Mouse (Mus musculus) frontal cortex, postnatal 14 days (tissue): ENCODE results near the gene Rab11fip5.

Experiments
- DNase-seq, 2 experiments: peaks; one replicate each; pipeline ENCODE4 v3.0.0; 2022; ENCODE audit warnings: low spot score in 2 of 2

The Rab11fip5 gene

GRCm38 (mm10) chr6:85373066-85373860 is 1.2 kb downstream of the Rab11fip5 start:
- DNase-seq, result no peak

DNA sequence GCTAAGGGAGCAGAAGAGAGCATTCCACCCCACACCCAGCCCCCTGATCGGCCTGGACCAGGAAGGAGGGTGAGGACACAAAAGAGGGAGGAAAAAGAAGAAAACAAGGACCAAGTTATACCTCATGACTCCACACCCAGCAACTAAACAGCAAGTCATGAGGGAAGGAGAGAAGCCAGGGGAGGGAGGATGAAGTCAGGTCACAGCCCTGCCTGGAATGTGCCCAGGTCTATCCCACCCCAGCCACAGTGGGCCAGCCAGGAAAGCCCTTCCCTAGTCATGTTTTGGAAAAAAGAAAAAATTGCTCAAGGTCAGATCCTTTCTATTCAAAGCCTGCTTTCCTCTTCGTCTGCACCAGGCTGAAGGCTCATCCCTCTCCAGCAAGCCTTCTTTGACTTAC is 1.9 kb downstream of the Rab11fip5 start:
- no peak for DNase-seq

DNA sequence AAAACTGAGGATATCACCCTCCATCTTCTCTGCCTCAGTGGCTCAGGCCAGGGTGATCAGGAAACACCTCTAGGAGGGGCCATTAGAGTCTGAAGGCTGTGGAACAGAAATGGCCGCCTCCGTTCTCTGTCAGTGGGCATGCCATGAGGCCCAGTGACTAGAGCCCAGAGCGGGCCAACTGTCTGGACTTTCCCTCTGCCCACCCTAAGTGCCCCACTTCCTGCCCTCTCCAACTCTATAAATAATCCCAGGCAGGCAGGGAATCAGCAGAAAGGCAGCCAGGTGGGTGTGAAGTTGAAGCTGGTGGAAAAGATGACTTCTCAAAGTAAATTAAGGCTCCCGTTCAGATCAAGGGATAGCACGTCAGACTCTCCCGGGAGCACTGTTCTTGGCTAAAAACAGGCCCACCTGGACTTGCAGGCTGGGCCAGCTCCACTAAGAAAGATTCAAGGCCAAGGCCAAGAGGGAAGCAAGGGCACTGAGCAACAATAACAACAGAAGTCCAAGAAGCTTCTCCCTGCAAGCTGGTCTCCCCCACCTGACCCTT is 2.5 kb downstream of the Rab11fip5 start:
- no peak for DNase-seq

DNA sequence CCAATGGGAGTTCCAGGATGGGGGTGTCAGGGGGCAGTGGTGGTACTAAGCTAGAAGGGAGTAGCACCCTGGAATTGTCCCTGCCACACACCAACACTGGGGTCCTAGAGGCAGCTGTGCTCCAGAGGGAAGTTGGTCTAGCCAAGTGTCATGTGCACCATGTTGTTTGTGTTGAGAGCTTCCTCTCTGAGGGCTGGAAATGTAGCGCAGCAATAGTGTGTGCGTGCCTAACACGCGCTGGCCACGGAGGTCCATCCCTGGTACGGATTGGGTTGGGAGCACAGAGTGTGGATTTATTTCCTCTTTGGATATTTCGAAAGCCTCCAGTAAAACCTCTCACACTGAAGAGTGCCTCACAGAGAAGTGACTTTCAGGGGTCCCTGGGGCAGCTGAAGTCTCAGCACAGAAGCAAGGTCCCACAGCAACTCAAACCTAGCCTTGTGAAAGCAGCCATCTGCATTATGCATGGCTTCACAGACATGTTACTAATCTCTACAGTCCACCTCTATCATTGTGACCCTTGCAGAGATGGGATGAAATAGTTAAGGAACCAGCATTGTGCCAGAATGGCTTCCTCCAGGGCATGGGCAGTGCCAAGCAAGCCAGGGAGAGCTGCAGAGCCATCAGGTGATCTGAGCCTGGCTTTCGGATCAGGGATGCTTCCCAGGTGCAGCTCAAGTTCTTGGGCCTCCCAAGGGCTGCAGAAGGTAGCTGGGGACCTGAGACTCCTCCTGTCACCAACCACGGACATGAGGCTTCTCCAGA is 3.6 kb downstream of the Rab11fip5 start:
- DNase-seq, result no peak

- DNase-seq, result no peak
Measured at GRCm38 (mm10) chr6:85370041-85370440, 4.4 kb downstream of the Rab11fip5 start.

DNA sequence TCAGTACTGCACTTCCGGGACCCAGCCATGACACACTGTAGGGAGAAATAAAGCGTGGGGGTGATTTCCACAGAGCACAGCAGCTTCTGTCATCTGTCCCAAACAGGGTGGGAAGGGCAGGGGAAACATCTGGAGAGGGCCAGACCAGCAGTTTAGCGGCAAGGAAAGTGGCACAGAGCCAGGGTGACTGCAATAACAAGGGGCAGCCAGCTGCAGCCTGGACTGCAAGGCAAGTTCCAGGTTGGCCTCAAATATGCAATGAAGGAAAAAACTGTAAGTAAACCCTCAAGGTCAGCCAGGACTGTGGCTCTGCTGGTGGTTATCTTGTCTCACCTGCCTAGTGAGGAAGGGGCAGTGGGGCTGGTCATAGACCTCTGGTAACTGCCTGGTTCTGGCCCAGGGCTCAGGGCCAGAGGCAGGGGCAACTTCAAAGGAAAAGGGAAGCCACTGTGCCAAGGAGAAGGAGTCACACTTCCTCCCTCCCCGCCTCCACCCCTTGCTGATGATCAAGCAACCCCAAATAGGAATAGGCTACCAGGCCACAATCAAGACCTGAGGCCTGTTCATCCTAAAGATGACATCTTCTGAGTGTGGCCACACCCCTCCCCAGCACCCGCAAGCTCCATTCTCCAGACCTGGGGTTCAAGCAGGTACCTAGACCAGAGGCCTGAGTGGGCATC is 5.1 kb downstream of the Rab11fip5 start:
- no peak for DNase-seq

DNA sequence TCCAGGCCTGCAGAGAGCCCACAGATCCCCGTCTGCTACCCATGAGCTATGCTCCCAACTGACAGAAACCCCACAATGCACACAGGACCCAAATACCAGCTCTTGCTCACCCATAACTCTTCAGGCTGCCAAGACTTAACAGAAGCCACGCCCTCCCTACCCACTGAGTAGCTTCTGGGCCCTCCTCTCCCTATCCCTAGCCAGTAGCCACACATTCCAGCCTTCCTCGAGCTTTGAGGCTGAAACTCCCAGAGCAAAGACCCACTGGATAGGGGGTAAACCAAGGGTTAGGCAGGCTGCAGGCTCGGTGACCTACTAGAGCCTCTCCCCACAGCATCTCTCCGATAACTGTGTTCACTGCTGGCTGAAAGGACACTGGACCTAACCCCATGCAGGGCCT is 5.7 kb downstream of the Rab11fip5 start:
- no peak for DNase-seq

DNA sequence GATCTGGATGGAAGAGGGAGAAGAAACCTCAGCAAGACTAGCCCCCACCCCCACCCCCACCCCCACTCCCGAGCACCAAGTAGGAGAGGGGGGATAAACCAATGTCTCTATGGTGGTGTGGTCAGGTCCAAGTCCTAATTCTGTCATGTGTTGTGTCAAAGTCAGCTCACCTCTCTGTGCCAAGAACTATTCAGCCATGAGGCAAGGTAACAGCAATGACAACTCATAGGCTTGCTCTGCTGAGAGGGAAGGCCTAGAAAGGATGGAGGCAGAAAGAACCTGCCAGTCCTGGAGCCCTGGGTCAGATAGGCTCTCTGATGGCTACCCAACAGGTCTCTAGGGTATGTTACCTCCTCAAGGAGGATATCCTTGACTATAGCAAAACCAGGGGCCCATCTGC is 6.3 kb downstream of the Rab11fip5 start:
- no peak for DNase-seq

GRCm38 (mm10) chr6:85366387-85366786 is 8.0 kb downstream of the Rab11fip5 start:
- no peak for DNase-seq

- DNase-seq, result no peak
Measured at GRCm38 (mm10) chr6:85364439-85364838, 10.0 kb downstream of the Rab11fip5 start.

- DNase-seq, result no peak
Measured at GRCm38 (mm10) chr6:85363906-85364260, 10.6 kb downstream of the Rab11fip5 start.

- DNase-seq, result no peak
Measured at GRCm38 (mm10) chr6:85363231-85363905, 11.1 kb downstream of the Rab11fip5 start.

GRCm38 (mm10) chr6:85362610-85363009 is 11.8 kb downstream of the Rab11fip5 start:
- DNase-seq, result no peak

- no peak for DNase-seq
Measured at GRCm38 (mm10) chr6:85360311-85360710, 14.1 kb downstream of the Rab11fip5 start.

GRCm38 (mm10) chr6:85358877-85359276 is 15.6 kb downstream of the Rab11fip5 start:
- DNase-seq, result no peak

- DNase-seq, result no peak
Measured at GRCm38 (mm10) chr6:85356682-85357465, 17.6 kb downstream of the Rab11fip5 start.

- DNase-seq, result no peak
Measured at GRCm38 (mm10) chr6:85355753-85356152, 18.7 kb downstream of the Rab11fip5 start.

GRCm38 (mm10) chr6:85354709-85355108 is 19.7 kb downstream of the Rab11fip5 start:
- DNase-seq, result no peak

DNA sequence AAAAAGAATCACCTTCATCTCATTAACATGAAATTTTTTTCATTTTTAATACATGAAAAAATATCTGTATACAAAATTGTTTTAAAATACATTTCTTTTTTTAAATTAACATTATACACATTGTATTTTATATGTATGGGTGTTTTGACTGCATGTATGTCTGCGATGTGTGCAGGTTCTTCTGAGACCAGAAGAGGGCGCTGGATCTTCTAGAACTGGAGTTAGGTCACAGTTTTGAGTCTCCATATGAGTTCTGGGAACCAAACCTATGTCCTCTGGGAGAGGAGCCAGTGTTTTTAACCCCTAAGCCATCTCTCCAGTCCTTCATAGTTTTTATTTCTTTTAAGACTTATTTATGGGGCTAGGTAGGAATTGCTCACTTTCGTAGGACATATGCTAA is 20.7 kb downstream of the Rab11fip5 start:
- no peak for DNase-seq

- no peak for DNase-seq
Measured at GRCm38 (mm10) chr6:85350157-85350556, 24.3 kb downstream of the Rab11fip5 start.

- DNase-seq, result no peak
Measured at GRCm38 (mm10) chr6:85349246-85349645, 25.2 kb downstream of the Rab11fip5 start.
